Mouse (Mus musculus): Measurements from ENCODE around the gene Sec61b.

DNA sequence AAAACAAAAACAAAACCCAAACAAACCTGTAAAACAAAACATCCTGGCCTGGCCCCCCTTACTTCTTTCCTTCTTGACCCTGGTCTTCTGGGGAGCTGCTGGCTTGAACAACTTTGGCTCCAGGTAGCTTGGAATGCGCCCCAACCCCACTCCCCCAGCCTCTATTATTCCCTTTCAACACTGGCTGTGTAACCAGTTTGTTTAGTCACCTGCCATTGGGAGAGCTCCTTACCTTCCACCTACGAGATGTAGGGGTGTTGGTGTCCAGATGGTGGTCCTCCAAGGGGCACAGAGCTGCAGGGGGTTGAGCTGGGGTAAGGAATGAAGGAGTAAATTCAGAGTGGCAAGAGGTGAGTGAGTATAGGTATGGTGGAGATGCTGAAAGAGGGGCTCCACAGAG is 7.3 kb upstream of the Sec61b start:
- TF ChIP-seq HCFC1 (IDR thresholded peaks at IDR 0.05; ENCODE audit: low read depth, low read length) (no peak), USF1 (IDR thresholded peaks at IDR 0.05; ENCODE audit: low read depth, low read length) (no peak)

Data from MEL (cell line).